Mouse (Mus musculus) bone marrow, adult 2 months (tissue): ENCODE data around the gene Togaram2.

ENCODE experiments used
- CTCF ChIP-seq: fragments of 200-500 bp; IDR thresholded peaks from 2 replicates; pipeline ENCODE4 v1.5.1; 2011; ENCODE audit warnings: low read length, control low read depth; ENCODE audit not compliant: control insufficient read depth, insufficient read depth
- POLR2A ChIP-seq: fragments of 200-500 bp; IDR thresholded peaks from 2 replicates; pipeline ENCODE4 v1.6.1; 2011; ENCODE audit warnings: low read depth, mild to moderate bottlenecking, control low read depth, low read length, borderline replicate concordance; ENCODE audit not compliant: control insufficient read depth

GRCm38 (mm10) chr17:71695716-71696315 is 22.8 kb downstream of the Togaram2 start:
- TF ChIP-seq CTCF (no peak), POLR2A (no peak)
